ENCODE assay signal across 8 mouse cellular contexts in genomic region chr14:51007914-51008713, GRCm38 (mm10). TPM values are rescaled to one million over a fixed set of nuclear protein-coding genes. Genes with fewer than 3 reads are reported as not detected.
A peak's percentile ranks its signal among the peaks of the same experiment; 100 is the strongest.
DNase-seq lines count a peak whose midpoint lies in the region; ATAC-seq lines count a peak whose summit lies in the region.
"Had no signal": no experiment of that assay in that cellular context is flagged by ENCODE, and none has a peak within 500 bp of the region (broad histone marks: within the 10 kb centered on the region; RNA-seq: fewer than 3 reads in every experiment).

No protein-coding gene starts in this region.

- no peak overlapping the region for H3K9ac ChIP-seq in kidney, embryonic 15.5 days
- H3K9ac ChIP-seq in liver, embryonic 16.5 days (ENCODE audit: low read depth, low read length): no peak overlapping the region
- no peak overlapping the region for H3K9ac ChIP-seq in stomach, embryonic 14.5 days (replicated peaks; ENCODE audit: low read depth, low read length)

- no peak overlapping the region for H3K4me3 ChIP-seq in kidney, embryonic 15.5 days (replicated peaks)
- no peak overlapping the region for H3K4me3 ChIP-seq in liver, embryonic 16.5 days (ENCODE audit: low read depth, low read length)
- no peak overlapping the region for H3K4me3 ChIP-seq in stomach, embryonic 14.5 days (ENCODE audit: low read depth, low read length)
- no peak overlapping the region for H3K4me3 ChIP-seq in hindbrain, embryonic 10.5 days

- H3K4me1 ChIP-seq in kidney, embryonic 15.5 days: no peaks in the 10 kb centered on the region
- no peaks in the 10 kb centered on the region; the same call in 1 of the 2 replicates for H3K4me1 ChIP-seq in liver, embryonic 16.5 days (ENCODE audit: control insufficient read depth, low read depth, low read length)
- H3K4me1 ChIP-seq in stomach, embryonic 14.5 days (ENCODE audit: control insufficient read depth, insufficient read depth, low read length): no peaks in the 10 kb centered on the region
- no peaks in the 10 kb centered on the region for H3K4me1 ChIP-seq in hindbrain, embryonic 10.5 days (replicated peaks)

- DNase-seq in adipocyte (ENCODE audit: low spot score): peak; percentile 98
- DNase-seq in adrenal gland, postnatal 25 days: peak; percentile 23
- DNase-seq in hindbrain, embryonic 10.5 days (ENCODE audit: low spot score): no peak

- peak overlapping the region; percentile 56; the same call in 1 of the 2 replicates for H3K27ac ChIP-seq in kidney, embryonic 15.5 days
- H3K27ac ChIP-seq in liver, embryonic 16.5 days (ENCODE audit: low read length): peak overlapping the region; percentile 57
- H3K27ac ChIP-seq in stomach, embryonic 14.5 days (ENCODE audit: low read length): peak overlapping the region; percentile 77
- no peak overlapping the region for H3K27ac ChIP-seq in hindbrain, embryonic 10.5 days

- 71% methylated on average over 13 of the region's 13 CpGs for WGBS in kidney, embryonic 15.5 days
- 48% methylated on average over 13 of the region's 13 CpGs for WGBS in liver, embryonic 16.5 days (ENCODE audit: insufficient replicate concordance)
- 48% methylated on average over 13 of the region's 13 CpGs for WGBS in stomach, embryonic 14.5 days
- 84% methylated on average over 13 of the region's 13 CpGs for WGBS in hindbrain, embryonic 10.5 days

- peak; percentile 83 for ATAC-seq in granulocyte monocyte progenitor cell, adult 5-6 weeks (replicated peaks; ENCODE audit: poor library complexity, severe bottlenecking)
- no peak for ATAC-seq in kidney, embryonic 15.5 days (replicated peaks; ENCODE audit: low FRiP score)
- peak; percentile 19; the same call in 1 of the 2 replicates for ATAC-seq in liver, embryonic 16.5 days (ENCODE audit: low read depth)
- peak; percentile 80; the same call in 1 of the 2 replicates for ATAC-seq in stomach, embryonic 14.5 days (ENCODE audit: insufficient number of reproducible peaks, insufficient read depth, low FRiP score, low read depth)

- H3K36me3 ChIP-seq in kidney, embryonic 15.5 days: no peaks in the 10 kb centered on the region
- H3K36me3 ChIP-seq in liver, embryonic 16.5 days (ENCODE audit: control insufficient read depth, insufficient read depth): no peaks in the 10 kb centered on the region
- H3K36me3 ChIP-seq in stomach, embryonic 14.5 days (ENCODE audit: control insufficient read depth, insufficient read depth, low read length): no peaks in the 10 kb centered on the region
- H3K36me3 ChIP-seq in hindbrain, embryonic 10.5 days: no peaks in the 10 kb centered on the region

- H3K27me3 ChIP-seq in kidney, embryonic 15.5 days: no peaks in the 10 kb centered on the region
- H3K27me3 ChIP-seq in liver, embryonic 16.5 days (ENCODE audit: control insufficient read depth, insufficient read depth, low read depth, low read length): no peaks in the 10 kb centered on the region
- H3K27me3 ChIP-seq in stomach, embryonic 14.5 days (ENCODE audit: control insufficient read depth, insufficient read depth, low read length): no peaks in the 10 kb centered on the region
- H3K27me3 ChIP-seq in hindbrain, embryonic 10.5 days (ENCODE audit: insufficient read depth, poor library complexity, severe bottlenecking): no peaks in the 10 kb centered on the region

- no peak overlapping the region for H3K4me2 ChIP-seq in kidney, embryonic 15.5 days
- no peak overlapping the region for H3K4me2 ChIP-seq in liver, embryonic 16.5 days (ENCODE audit: low read depth, low read length)
- no peak overlapping the region for H3K4me2 ChIP-seq in stomach, embryonic 14.5 days (replicated peaks; ENCODE audit: low read depth, low read length)

- no peaks in the 10 kb centered on the region for H3K9me3 ChIP-seq in kidney, embryonic 15.5 days (replicated peaks)
- no peaks in the 10 kb centered on the region for H3K9me3 ChIP-seq in liver, embryonic 16.5 days (replicated peaks; ENCODE audit: control insufficient read depth, low read length)
- H3K9me3 ChIP-seq in stomach, embryonic 14.5 days (ENCODE audit: control insufficient read depth, low read depth, low read length): no peaks in the 10 kb centered on the region
- no peaks in the 10 kb centered on the region for H3K9me3 ChIP-seq in hindbrain, embryonic 10.5 days

RNA-seq across cellular contexts. Expression of gene Rnase10, which starts 0.6 kb away (rescaled TPM):
- 0.55 TPM in 1 of 2 replicates, not detected in the other for total RNA-seq in adrenal gland, postnatal 25 days (2021)
- not detected in 2 replicates for total RNA-seq in granulocyte monocyte progenitor cell, adult 5-6 weeks (2014; fragmentation: Nextera tagmentation)
- total RNA-seq in granulocyte monocyte progenitor cell, adult 5-6 weeks (2017): 2.5 and 3.2 TPM in 2 replicates
- not detected in 2 replicates for polyA plus RNA-seq in kidney, embryonic 15.5 days (2015; fragmentation: Nextera tagmentation; extraction: Ambion mirVana)
- 0.09 TPM in 1 of 2 replicates, not detected in the other for polyA plus RNA-seq in liver, embryonic 16.5 days (2015; fragmentation: Nextera tagmentation; extraction: Ambion mirVana)
- polyA plus RNA-seq in stomach, embryonic 14.5 days (2014; fragmentation: Nextera tagmentation; extraction: Ambion mirVana): 0.22 TPM in 1 of 2 replicates, not detected in the other
- 0.10 TPM in 1 of 2 replicates, not detected in the other for polyA plus RNA-seq in hindbrain, embryonic 10.5 days (2016; fragmentation: Nextera tagmentation; extraction: Ambion mirVana)
- polyA plus RNA-seq: neural tube, embryonic 11.5 days had no signal

RNA-seq across cellular contexts. Expression of gene Rnase9, which starts 33.6 kb away (rescaled TPM):
- total RNA-seq in adrenal gland, postnatal 25 days (2021): not detected in 2 replicates
- not detected in 2 replicates for total RNA-seq in granulocyte monocyte progenitor cell, adult 5-6 weeks (2014; fragmentation: Nextera tagmentation)
- total RNA-seq in granulocyte monocyte progenitor cell, adult 5-6 weeks (2017): not detected in 2 replicates
- 0.17 TPM in 1 of 2 replicates, not detected in the other for polyA plus RNA-seq in kidney, embryonic 15.5 days (2015; fragmentation: Nextera tagmentation; extraction: Ambion mirVana)
- not detected in 2 replicates for polyA plus RNA-seq in liver, embryonic 16.5 days (2015; fragmentation: Nextera tagmentation; extraction: Ambion mirVana)
- not detected in 2 replicates for polyA plus RNA-seq in stomach, embryonic 14.5 days (2014; fragmentation: Nextera tagmentation; extraction: Ambion mirVana)
- polyA plus RNA-seq in hindbrain, embryonic 10.5 days (2016; fragmentation: Nextera tagmentation; extraction: Ambion mirVana): not detected in 2 replicates
- polyA plus RNA-seq: neural tube, embryonic 11.5 days had no signal

RNA-seq across cellular contexts. Expression of gene Rnase11, which starts 41.8 kb away (rescaled TPM):
- total RNA-seq in adrenal gland, postnatal 25 days (2021): not detected in 2 replicates
- total RNA-seq in granulocyte monocyte progenitor cell, adult 5-6 weeks (2014; fragmentation: Nextera tagmentation): not detected in 2 replicates
- total RNA-seq in granulocyte monocyte progenitor cell, adult 5-6 weeks (2017): not detected in 2 replicates
- 0.38 TPM in 1 of 2 replicates, not detected in the other for polyA plus RNA-seq in kidney, embryonic 15.5 days (2015; fragmentation: Nextera tagmentation; extraction: Ambion mirVana)
- not detected in 2 replicates for polyA plus RNA-seq in liver, embryonic 16.5 days (2015; fragmentation: Nextera tagmentation; extraction: Ambion mirVana)
- not detected in 2 replicates for polyA plus RNA-seq in stomach, embryonic 14.5 days (2014; fragmentation: Nextera tagmentation; extraction: Ambion mirVana)
- polyA plus RNA-seq in hindbrain, embryonic 10.5 days (2016; fragmentation: Nextera tagmentation; extraction: Ambion mirVana): not detected in 2 replicates
- polyA plus RNA-seq: neural tube, embryonic 11.5 days had no signal

RNA-seq across cellular contexts. Expression of gene Rnase12, which starts 49.3 kb away (rescaled TPM):
- total RNA-seq in adrenal gland, postnatal 25 days (2021): not detected in 2 replicates
- total RNA-seq in granulocyte monocyte progenitor cell, adult 5-6 weeks (2014; fragmentation: Nextera tagmentation): 6.2 and 27.0 TPM in 2 replicates
- total RNA-seq in granulocyte monocyte progenitor cell, adult 5-6 weeks (2017): 11.0 and 12.6 TPM in 2 replicates
- 10.2 and 11.1 TPM in 2 replicates for polyA plus RNA-seq in kidney, embryonic 15.5 days (2015; fragmentation: Nextera tagmentation; extraction: Ambion mirVana)
- polyA plus RNA-seq in liver, embryonic 16.5 days (2015; fragmentation: Nextera tagmentation; extraction: Ambion mirVana): 1.7 and 2.0 TPM in 2 replicates
- polyA plus RNA-seq in stomach, embryonic 14.5 days (2014; fragmentation: Nextera tagmentation; extraction: Ambion mirVana): 0.80 TPM in 1 of 2 replicates, not detected in the other
- polyA plus RNA-seq in hindbrain, embryonic 10.5 days (2016; fragmentation: Nextera tagmentation; extraction: Ambion mirVana): not detected in 2 replicates
- polyA plus RNA-seq: neural tube, embryonic 11.5 days had no signal

RNA-seq across cellular contexts. Expression of gene Pnp2, which starts 52.3 kb away (rescaled TPM):
- 3.6 and 4.1 TPM in 2 replicates for total RNA-seq in adrenal gland, postnatal 25 days (2021)
- total RNA-seq in granulocyte monocyte progenitor cell, adult 5-6 weeks (2014; fragmentation: Nextera tagmentation): 5.4 and 16.2 TPM in 2 replicates
- 4.3 and 5.3 TPM in 2 replicates for total RNA-seq in granulocyte monocyte progenitor cell, adult 5-6 weeks (2017)
- 0.62 and 1.0 TPM in 2 replicates for polyA plus RNA-seq in kidney, embryonic 15.5 days (2015; fragmentation: Nextera tagmentation; extraction: Ambion mirVana)
- polyA plus RNA-seq in liver, embryonic 16.5 days (2015; fragmentation: Nextera tagmentation; extraction: Ambion mirVana): 10.6 and 11.0 TPM in 2 replicates
- 0.31 TPM in 1 of 2 replicates, not detected in the other for polyA plus RNA-seq in stomach, embryonic 14.5 days (2014; fragmentation: Nextera tagmentation; extraction: Ambion mirVana)
- polyA plus RNA-seq in hindbrain, embryonic 10.5 days (2016; fragmentation: Nextera tagmentation; extraction: Ambion mirVana): 0.54 and 0.86 TPM in 2 replicates
